Mouse (Mus musculus): ENCODE results near the gene C1qtnf5. TPM values are rescaled to one million over a fixed set of nuclear protein-coding genes. Genes with fewer than 3 reads are reported as not detected.

The C1qtnf5 gene
- 1.1 and 2.1 TPM in 2 replicates for polyA plus RNA-seq (2015; fragmentation: Nextera tagmentation; extraction: Ambion mirVana)

- 30% methylated on average over 8 of the region's 8 CpGs for WGBS
- H3K4me3 ChIP-seq: peak within 1 kb of the TSS; percentile 8
Measured at GRCm38 (mm10) chr9:44107110-44107509, at the start of gene C1qtnf5. C1qtnf5 (plus strand) TSS chr9:44107245.

GRCm38 (mm10) chr9:44058606-44059005, 48.4 kb upstream of the C1qtnf5 start:
- 76% methylated on average over 6 of the region's 6 CpGs for WGBS
- ATAC-seq (ENCODE audit: extremely low read depth, insufficient number of reproducible peaks, low FRiP score, low TSS enrichment): no peak
- Histone ChIP-seq H3K9ac (no peak overlapping the region), H3K4me1 (peaks cover 3% of the 10 kb centered on the region; the same call in 1 of the 2 replicates), H3K36me3 (no peaks in the 10 kb centered on the region), H3K9me3 (no peaks in the 10 kb centered on the region), H3K27ac (replicated peaks) (no peak overlapping the region), H3K27me3 (replicated peaks) (peaks cover 7% of the 10 kb centered on the region; the same call in 1 of the 2 replicates), H3K4me3 (no peak overlapping the region), H3K4me2 (no peak overlapping the region)

More at GRCm38 (mm10) chr9:44107110-44107509, at the start of gene C1qtnf5:
- peak within 1 kb of the TSS; percentile 66 for H3K9ac ChIP-seq
- peaks cover 60% of the 10 kb centered on the region for H3K4me1 ChIP-seq
- peak; percentile 21; the same call in 1 of the 2 replicates for ATAC-seq (ENCODE audit: extremely low read depth, insufficient number of reproducible peaks, low FRiP score, low TSS enrichment)
- H3K27ac ChIP-seq (replicated peaks): peak within 1 kb of the TSS; percentile 81
- H3K36me3 ChIP-seq: peaks cover 31% of the 10 kb centered on the region
- H3K4me2 ChIP-seq: peak within 1 kb of the TSS; percentile 46
- H3K27me3 ChIP-seq (replicated peaks): no peaks in the 10 kb centered on the region
- no peaks in the 10 kb centered on the region for H3K9me3 ChIP-seq

GRCm38 (mm10) chr9:44065177-44065576, 41.9 kb upstream of the C1qtnf5 start:
- peaks cover 28% of the 10 kb centered on the region for H3K4me1 ChIP-seq
- 26% methylated on average over 1 of the region's 1 CpGs for WGBS
- no peak overlapping the region for H3K27ac ChIP-seq (replicated peaks)
- no peaks in the 10 kb centered on the region for H3K27me3 ChIP-seq (replicated peaks)
- no peaks in the 10 kb centered on the region for H3K36me3 ChIP-seq
- H3K9me3 ChIP-seq: no peaks in the 10 kb centered on the region
- H3K4me3 ChIP-seq: no peak overlapping the region
- H3K9ac ChIP-seq: no peak overlapping the region
- no peak for ATAC-seq (ENCODE audit: extremely low read depth, insufficient number of reproducible peaks, low FRiP score, low TSS enrichment)
- H3K4me2 ChIP-seq: no peak overlapping the region

- Histone ChIP-seq H3K4me1 (peaks cover 44% of the 10 kb centered on the region), H3K9me3 (no peaks in the 10 kb centered on the region), H3K9ac (peak within 1 kb of the TSS; percentile 78), H3K36me3 (no peaks in the 10 kb centered on the region), H3K27ac (replicated peaks) (peak within 1 kb of the TSS; percentile 8), H3K27me3 (replicated peaks) (no peaks in the 10 kb centered on the region), H3K4me3 (peak within 1 kb of the TSS; percentile 58), H3K4me2 (peak within 1 kb of the TSS; percentile 78)
- peak; percentile 84 for ATAC-seq (ENCODE audit: extremely low read depth, insufficient number of reproducible peaks, low FRiP score, low TSS enrichment)
- under 1% methylated on average over 38 of the region's 38 CpGs for WGBS
Measured at GRCm38 (mm10) chr9:44066785-44067225, 40.2 kb upstream of the C1qtnf5 start, which contains the start of gene Usp2. Usp2 (plus strand) TSS chr9:44067021.

GRCm38 (mm10) chr9:44067241-44067959, 39.6 kb upstream of the C1qtnf5 start:
- 0 out of 2 replicates have a peak, but pooled peaks have one; percentile 3 for ATAC-seq (ENCODE audit: extremely low read depth, insufficient number of reproducible peaks, low FRiP score, low TSS enrichment)
- H3K36me3 ChIP-seq: no peaks in the 10 kb centered on the region
- H3K27ac ChIP-seq (replicated peaks): peak overlapping the region; percentile 8
- H3K9me3 ChIP-seq: no peaks in the 10 kb centered on the region
- peak overlapping the region; percentile 78 for H3K9ac ChIP-seq
- peaks cover 50% of the 10 kb centered on the region for H3K4me1 ChIP-seq
- WGBS: 2% methylated on average over 15 of the region's 15 CpGs
- H3K27me3 ChIP-seq (replicated peaks): no peaks in the 10 kb centered on the region
- H3K4me3 ChIP-seq: peak overlapping the region; percentile 58
- peak overlapping the region; percentile 78 for H3K4me2 ChIP-seq

GRCm38 (mm10) chr9:44067960-44068330, 39.1 kb upstream of the C1qtnf5 start:
- H3K9me3 ChIP-seq: no peaks in the 10 kb centered on the region
- peak overlapping the region; percentile 8 for H3K27ac ChIP-seq (replicated peaks)
- peaks cover 55% of the 10 kb centered on the region for H3K4me1 ChIP-seq
- H3K9ac ChIP-seq: peak overlapping the region; percentile 78
- no peak for ATAC-seq (ENCODE audit: extremely low read depth, insufficient number of reproducible peaks, low FRiP score, low TSS enrichment)
- 57% methylated on average over 6 of the region's 6 CpGs for WGBS
- H3K4me3 ChIP-seq: peak overlapping the region; percentile 58
- peak overlapping the region; percentile 78 for H3K4me2 ChIP-seq
- H3K36me3 ChIP-seq: no peaks in the 10 kb centered on the region
- H3K27me3 ChIP-seq (replicated peaks): no peaks in the 10 kb centered on the region

- ATAC-seq (ENCODE audit: extremely low read depth, insufficient number of reproducible peaks, low FRiP score, low TSS enrichment): no peak
- Histone ChIP-seq H3K4me2 (peak overlapping the region; percentile 78), H3K9ac (peak overlapping the region; percentile 84), H3K4me3 (peak overlapping the region; percentile 51), H3K27ac (replicated peaks) (peak overlapping the region; percentile 93), H3K9me3 (no peaks in the 10 kb centered on the region), H3K36me3 (no peaks in the 10 kb centered on the region), H3K4me1 (peaks cover 63% of the 10 kb centered on the region), H3K27me3 (replicated peaks) (no peaks in the 10 kb centered on the region)
- WGBS: 2% methylated on average over 7 of the region's 7 CpGs
Measured at GRCm38 (mm10) chr9:44069252-44069651, 37.8 kb upstream of the C1qtnf5 start.

GRCm38 (mm10) chr9:44070113-44070843, 36.8 kb upstream of the C1qtnf5 start:
- Histone ChIP-seq H3K27me3 (replicated peaks) (no peaks in the 10 kb centered on the region), H3K27ac (replicated peaks) (peak overlapping the region; percentile 93), H3K36me3 (no peaks in the 10 kb centered on the region), H3K9ac (peak overlapping the region; percentile 84), H3K4me3 (peak overlapping the region; percentile 51), H3K9me3 (no peaks in the 10 kb centered on the region), H3K4me1 (peaks cover 70% of the 10 kb centered on the region), H3K4me2 (peak overlapping the region; percentile 78)
- no peak for ATAC-seq (ENCODE audit: extremely low read depth, insufficient number of reproducible peaks, low FRiP score, low TSS enrichment)
- 39% methylated on average over 14 of the region's 14 CpGs for WGBS

- 18% methylated on average over 8 of the region's 8 CpGs for WGBS
- no peaks in the 10 kb centered on the region for H3K9me3 ChIP-seq
- H3K27me3 ChIP-seq (replicated peaks): no peaks in the 10 kb centered on the region
- peaks cover 2% of the 10 kb centered on the region for H3K36me3 ChIP-seq
- peak overlapping the region; percentile 78 for H3K4me2 ChIP-seq
- H3K4me3 ChIP-seq: peak overlapping the region; percentile 51
- peaks cover 76% of the 10 kb centered on the region for H3K4me1 ChIP-seq
- H3K9ac ChIP-seq: peak overlapping the region; percentile 84
- no peak for ATAC-seq (ENCODE audit: extremely low read depth, insufficient number of reproducible peaks, low FRiP score, low TSS enrichment)
- H3K27ac ChIP-seq (replicated peaks): peak overlapping the region; percentile 93; the same call in 1 of the 2 replicates
Measured at GRCm38 (mm10) chr9:44070844-44071231, 36.2 kb upstream of the C1qtnf5 start.

GRCm38 (mm10) chr9:44071914-44072598, 35.0 kb upstream of the C1qtnf5 start:
- no peak for ATAC-seq (ENCODE audit: extremely low read depth, insufficient number of reproducible peaks, low FRiP score, low TSS enrichment)
- H3K27ac ChIP-seq (replicated peaks): peak overlapping the region; percentile 63

GRCm38 (mm10) chr9:44072599-44072915, 34.5 kb upstream of the C1qtnf5 start:
- peak overlapping the region; percentile 63 for H3K27ac ChIP-seq (replicated peaks)
- H3K4me1 ChIP-seq: peaks cover 89% of the 10 kb centered on the region
- peak overlapping the region; percentile 78 for H3K4me2 ChIP-seq
- ATAC-seq (ENCODE audit: extremely low read depth, insufficient number of reproducible peaks, low FRiP score, low TSS enrichment): no peak
- H3K9ac ChIP-seq: peak overlapping the region; percentile 84
- no peaks in the 10 kb centered on the region for H3K9me3 ChIP-seq
- H3K27me3 ChIP-seq (replicated peaks): no peaks in the 10 kb centered on the region
- H3K4me3 ChIP-seq: peak overlapping the region; percentile 51; the same call in 1 of the 2 replicates
- 23% methylated on average over 4 of the region's 4 CpGs for WGBS
- peaks cover 5% of the 10 kb centered on the region for H3K36me3 ChIP-seq

More at GRCm38 (mm10) chr9:44071914-44072598, 35.0 kb upstream of the C1qtnf5 start:
- no peaks in the 10 kb centered on the region for H3K9me3 ChIP-seq
- peaks cover 5% of the 10 kb centered on the region for H3K36me3 ChIP-seq
- peak overlapping the region; percentile 78 for H3K4me2 ChIP-seq
- H3K4me3 ChIP-seq: peak overlapping the region; percentile 51
- WGBS: 21% methylated on average over 11 of the region's 11 CpGs
- no peaks in the 10 kb centered on the region for H3K27me3 ChIP-seq (replicated peaks)
- peak overlapping the region; percentile 84 for H3K9ac ChIP-seq
- peaks cover 88% of the 10 kb centered on the region for H3K4me1 ChIP-seq
